8 mouse cellular contexts compared by ENCODE assay signal in the genomic region with DNA sequence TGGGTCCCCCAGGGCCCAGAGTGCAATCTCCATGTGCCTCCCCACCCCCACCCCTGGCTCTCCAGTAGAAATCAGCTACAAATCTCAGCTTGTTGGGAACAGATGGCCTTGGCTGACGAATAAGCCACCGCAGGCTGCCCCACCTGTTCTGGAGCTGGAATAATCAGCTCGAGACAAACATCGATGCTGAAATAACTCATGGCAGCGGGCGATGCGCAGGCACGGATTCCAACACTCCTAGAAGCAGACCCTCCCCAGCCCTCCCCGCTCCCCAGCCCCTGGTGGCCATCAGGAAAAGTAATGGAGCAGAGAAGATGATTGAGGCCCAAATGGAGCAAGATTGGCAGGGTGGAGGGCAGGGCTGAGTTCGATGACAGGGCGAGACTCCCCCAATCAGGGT. TPM values are rescaled to one million over a fixed set of nuclear protein-coding genes. Genes with fewer than 3 reads are reported as not detected.
DNase-seq lines count a peak whose midpoint lies in the region; ATAC-seq lines count a peak whose summit lies in the region.

No protein-coding gene starts in this region.

- 7% methylated on average over 11 of the region's 11 CpGs for WGBS in forebrain, embryonic 14.5 days
- WGBS in limb, embryonic 13.5 days, result 3% methylated on average over 11 of the region's 11 CpGs
- WGBS in stomach, embryonic 14.5 days, result 2% methylated on average over 11 of the region's 11 CpGs

- peak overlapping the region; percentile 34; the same call in 1 of the 2 replicates for H3K4me2 ChIP-seq in forebrain, embryonic 14.5 days (ENCODE audit: low read length)
- peak overlapping the region; percentile 46 for H3K4me2 ChIP-seq in limb, embryonic 13.5 days (replicated peaks)
- 0 out of 2 replicates have a peak overlapping the region, but pooled peaks have one; percentile 0 for H3K4me2 ChIP-seq in stomach, embryonic 14.5 days (replicated peaks; ENCODE audit: low read depth, low read length)

- no peaks in the 10 kb centered on the region for H3K27me3 ChIP-seq in forebrain, embryonic 14.5 days (replicated peaks; ENCODE audit: control insufficient read depth, insufficient read depth, low read length)
- H3K27me3 ChIP-seq in limb, embryonic 13.5 days, result peaks cover 21% of the 10 kb centered on the region
- H3K27me3 ChIP-seq in stomach, embryonic 14.5 days (ENCODE audit: control insufficient read depth, insufficient read depth, low read length), result no peaks in the 10 kb centered on the region

- peak; percentile 25 to 32 for DNase-seq in adrenal gland, postnatal 36 days
- DNase-seq in adrenal gland, postnatal 25 days, result no peak
- peak; percentile 70 for DNase-seq in R1 (ENCODE audit: low read depth, low spot score)
- peak; percentile 90 for DNase-seq in forebrain, embryonic 14.5 days (ENCODE audit: low spot score)
- no peak for DNase-seq in kidney, adult 9 months
- DNase-seq in thymus, postnatal 36 days, result no peak

- peaks cover 76% of the 10 kb centered on the region for H3K4me1 ChIP-seq in forebrain, embryonic 14.5 days (ENCODE audit: control insufficient read depth, insufficient read depth, low read length)
- H3K4me1 ChIP-seq in limb, embryonic 13.5 days, result peaks cover 46% of the 10 kb centered on the region
- peaks cover 17% of the 10 kb centered on the region; the same call in 1 of the 2 replicates for H3K4me1 ChIP-seq in stomach, embryonic 14.5 days (ENCODE audit: control insufficient read depth, insufficient read depth, low read length)

- no peaks in the 10 kb centered on the region for H3K36me3 ChIP-seq in forebrain, embryonic 14.5 days (ENCODE audit: control insufficient read depth, insufficient read depth, low read length)
- H3K36me3 ChIP-seq in limb, embryonic 13.5 days, result no peaks in the 10 kb centered on the region
- no peaks in the 10 kb centered on the region for H3K36me3 ChIP-seq in stomach, embryonic 14.5 days (ENCODE audit: control insufficient read depth, insufficient read depth, low read length)

- H3K4me3 ChIP-seq in forebrain, embryonic 14.5 days (ENCODE audit: low read depth, low read length), result no peak overlapping the region
- H3K4me3 ChIP-seq in limb, embryonic 13.5 days, result peak overlapping the region; percentile 7; the same call in 1 of the 2 replicates
- no peak overlapping the region for H3K4me3 ChIP-seq in stomach, embryonic 14.5 days (ENCODE audit: low read depth, low read length)

- no peak overlapping the region for H3K9ac ChIP-seq in forebrain, embryonic 14.5 days (ENCODE audit: low read length)
- H3K9ac ChIP-seq in limb, embryonic 13.5 days, result no peak overlapping the region
- no peak overlapping the region for H3K9ac ChIP-seq in stomach, embryonic 14.5 days (replicated peaks; ENCODE audit: low read depth, low read length)

- 0 out of 2 replicates have a peak, but pooled peaks have one; percentile 33 for ATAC-seq in forebrain, embryonic 14.5 days
- 0 out of 2 replicates have a peak, but pooled peaks have one; percentile 17 for ATAC-seq in limb, embryonic 13.5 days (ENCODE audit: low FRiP score, low read depth)
- ATAC-seq in stomach, embryonic 14.5 days (ENCODE audit: insufficient number of reproducible peaks, insufficient read depth, low FRiP score, low read depth), result no peak

- peak overlapping the region; percentile 76 for H3K27ac ChIP-seq in forebrain, embryonic 14.5 days (ENCODE audit: low read depth, low read length)
- no peak overlapping the region for H3K27ac ChIP-seq in limb, embryonic 13.5 days
- no peak overlapping the region for H3K27ac ChIP-seq in stomach, embryonic 14.5 days (ENCODE audit: low read length)

- no peaks in the 10 kb centered on the region for H3K9me3 ChIP-seq in forebrain, embryonic 14.5 days (replicated peaks; ENCODE audit: control insufficient read depth, low read length)
- no peaks in the 10 kb centered on the region for H3K9me3 ChIP-seq in limb, embryonic 13.5 days
- H3K9me3 ChIP-seq in stomach, embryonic 14.5 days (ENCODE audit: control insufficient read depth, low read depth, low read length), result no peaks in the 10 kb centered on the region

RNA-seq across cellular contexts. Expression of gene Pipox, which starts 21.7 kb away (rescaled TPM):
- total RNA-seq in adrenal gland, postnatal 36 days (2021), result 1 to 10 TPM; 1.2 to 3.2 TPM
- total RNA-seq in adrenal gland, postnatal 25 days (2021), result 3.8 and 4.6 TPM in 2 replicates
- 10.1 and 11.4 TPM in 2 replicates for polyA plus RNA-seq in forebrain, embryonic 14.5 days (2014; fragmentation: Nextera tagmentation; extraction: Ambion mirVana)
- 0.66 and 1.4 TPM in 2 replicates for polyA plus RNA-seq in limb, embryonic 13.5 days (2015; fragmentation: Nextera tagmentation; extraction: Ambion mirVana)
- 13.4 and 14.2 TPM in 2 replicates for polyA plus RNA-seq in stomach, embryonic 14.5 days (2014; fragmentation: Nextera tagmentation; extraction: Ambion mirVana)

RNA-seq across cellular contexts. Expression of gene Sez6, which starts 58.4 kb away (rescaled TPM):
- 1 to 10 TPM; 1.7 to 1.9 TPM for total RNA-seq in adrenal gland, postnatal 36 days (2021)
- 2.0 and 2.7 TPM in 2 replicates for total RNA-seq in adrenal gland, postnatal 25 days (2021)
- polyA plus RNA-seq in forebrain, embryonic 14.5 days (2014; fragmentation: Nextera tagmentation; extraction: Ambion mirVana), result 140 and 175 TPM in 2 replicates
- 0.18 and 0.60 TPM in 2 replicates for polyA plus RNA-seq in limb, embryonic 13.5 days (2015; fragmentation: Nextera tagmentation; extraction: Ambion mirVana)
- polyA plus RNA-seq in stomach, embryonic 14.5 days (2014; fragmentation: Nextera tagmentation; extraction: Ambion mirVana), result 2.1 and 3.0 TPM in 2 replicates

Comparison
In these comparisons a context has a peak if more than half of its experiments do, and no peak if none do; other contexts are left out.
1. DNase-seq: peak in adrenal gland, postnatal 36 days (2 of 2), R1 (single experiment) and forebrain, embryonic 14.5 days (single experiment); none in adrenal gland, postnatal 25 days (single experiment), kidney, adult 9 months (single experiment) and thymus, postnatal 36 days (0 of 2).
2. RNA of gene Sez6, which starts 58.4 kb away (polyA plus RNA-seq): 140 to 175 TPM in forebrain, embryonic 14.5 days; 2.1 to 3.0 TPM in stomach, embryonic 14.5 days and 0.18 to 0.60 TPM in limb, embryonic 13.5 days; every median in the first group is over 10 times any median in the second.
3. Peak in every context shown above with its lines, with median percentiles within 50 percentile points of each other: H3K4me2 ChIP-seq.